Mouse (Mus musculus) stomach, postnatal 0 days (tissue): ENCODE results near the gene Lrrc9. TPM values are rescaled to one million over a fixed set of nuclear protein-coding genes. Genes with fewer than 3 reads are reported as not detected.

Experiments used
- ATAC-seq: fragments of 200-750 bp; cut with Nextera tagmentation; 2 replicates; pipeline ENCODE4 v1.8.0; 2017; ENCODE audit not compliant: low FRiP score, low TSS enrichment
- DNase-seq: peaks from one replicate; pipeline ENCODE4 v3.0.0-alpha.2; 2016; ENCODE audit warnings: low spot score
- H3K27ac ChIP-seq: fragments of 300-500 bp; sonication (generic); replicated peaks from 2 replicates; pipeline ENCODE4 v1.5.1; 2014; ENCODE audit warnings: mild to moderate bottlenecking, control low read depth
- H3K27me3 ChIP-seq: fragments of 300-500 bp; sonication (generic); 2 replicates; pipeline ENCODE4 v1.6.1; 2014; ENCODE audit warnings: low read length; ENCODE audit not compliant: control insufficient read depth, insufficient read depth
- H3K36me3 ChIP-seq: fragments of 300-500 bp; sonication (generic); 2 replicates; pipeline ENCODE4 v1.6.1; 2014; ENCODE audit warnings: low read length, mixed read lengths; ENCODE audit not compliant: control insufficient read depth, insufficient read depth
- H3K4me1 ChIP-seq: fragments of 300-500 bp; sonication (generic); replicated peaks from 2 replicates; pipeline ENCODE4 v1.6.1; 2014; ENCODE audit warnings: antibody characterized with exemption; ENCODE audit not compliant: control insufficient read depth, insufficient read depth
- H3K4me2 ChIP-seq: fragments of 300-500 bp; sonication (generic); replicated peaks from 2 replicates; pipeline ENCODE4 v1.6.1; 2014; ENCODE audit warnings: low read depth, mild to moderate bottlenecking, control low read depth, moderate library complexity
- H3K4me3 ChIP-seq: fragments of 300-500 bp; sonication (generic); 2 replicates; pipeline ENCODE4 v1.5.1; 2014; ENCODE audit warnings: low read depth, low read length, control low read depth
- H3K9ac ChIP-seq: fragments of 300-500 bp; sonication (generic); 2 replicates; pipeline ENCODE4 v1.6.1; 2014; ENCODE audit warnings: mild to moderate bottlenecking, low read length, control low read depth, mixed read lengths
- H3K9me3 ChIP-seq: fragments of 300-500 bp; sonication (generic); 2 replicates; pipeline ENCODE4 v1.6.1; 2016; ENCODE audit warnings: low read length; ENCODE audit not compliant: control insufficient read depth
- CTCF ChIP-seq: IDR thresholded peaks from 2 replicates; pipeline ENCODE4 v1.5.1; 2016; ENCODE audit warnings: antibody characterized with exemption, low read depth, mild to moderate bottlenecking, moderate library complexity
- EP300 ChIP-seq: optimal IDR thresholded peaks from 2 replicates; pipeline ENCODE3; 2016; ENCODE audit warnings: antibody characterized with exemption
- WGBS: fragments of 180-500 bp; shearing (Covaris S2); extraction: QIAGEN DNeasy Blood & Tissue Kit; methylation state at CpG from one replicate; pipeline ENCODE4 v1.1.7; 2014; 5-methylcytosine and 5-hydroxymethylcytosine counted together
- polyA plus RNA-seq: library from polyadenylated mRNA; unstranded; fragments of >200 nt; fragmentation: Nextera tagmentation; extraction: Ambion mirVana; gene quantifications from 2 replicates; pipeline ENCODE4 v1.2.1, GENCODE M21; 2015

Lrrc9 gene
- polyA plus RNA-seq, 1 experiment from 2014 or later: 0.04 TPM

- 1% methylated on average over 58 of the region's 63 CpGs for WGBS
- no peak overlapping the region for H3K27ac ChIP-seq
- peak; percentile 34 for DNase-seq
- H3K9me3 ChIP-seq: no peaks in the 10 kb centered on the region
- peak overlapping the region; percentile 43; the same call in 1 of the 2 replicates for H3K9ac ChIP-seq
- H3K4me2 ChIP-seq: peak overlapping the region; percentile 88
- TF ChIP-seq EP300: no peak
- TF ChIP-seq CTCF: no peak
- H3K4me3 ChIP-seq: peak overlapping the region; percentile 54
- no peaks in the 10 kb centered on the region for H3K4me1 ChIP-seq
- H3K36me3 ChIP-seq: no peaks in the 10 kb centered on the region
- H3K27me3 ChIP-seq: peaks cover 8% of the 10 kb centered on the region; the same call in 1 of the 2 replicates
- peak; percentile 60 for ATAC-seq
These were observed 33.4 kb upstream of the Lrrc9 start for GRCm38 (mm10) chr12:72408111-72408891.

DNA sequence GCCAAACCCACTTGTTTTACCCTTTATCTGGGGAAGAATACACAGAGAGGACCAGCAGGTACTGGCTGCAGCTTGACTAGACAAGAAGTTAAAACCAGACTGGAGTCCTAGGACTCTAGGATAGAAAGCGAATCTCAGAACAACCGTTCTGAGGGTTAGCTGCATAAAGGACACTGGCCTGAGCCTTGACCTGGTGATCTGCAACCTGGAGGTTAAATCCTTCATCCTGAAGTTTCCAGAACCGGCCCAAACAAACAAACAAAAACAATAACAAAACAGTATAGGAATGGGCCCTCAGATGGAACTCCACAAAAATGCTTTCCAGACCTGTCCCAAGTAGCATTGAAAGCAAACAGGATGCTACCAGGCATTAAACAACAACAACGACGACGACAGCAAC lies 32.7 kb upstream of the Lrrc9 start, which contains the start of gene Rtn1:
Gene Rtn1, minus strand, starts transcription at position 101 of the 400 bp plus-strand sequence.
- 37% methylated on average over 6 of the region's 6 CpGs for WGBS
- ATAC-seq: no peak
- Histone ChIP-seq H3K27me3 (peaks cover 8% of the 10 kb centered on the region; the same call in 1 of the 2 replicates), H3K27ac (no peak within 1 kb of the TSS), H3K4me3 (peak within 1 kb of the TSS; percentile 54), H3K9me3 (no peaks in the 10 kb centered on the region), H3K4me1 (no peaks in the 10 kb centered on the region), H3K9ac (peak within 1 kb of the TSS; percentile 43; the same call in 1 of the 2 replicates), H3K4me2 (peak within 1 kb of the TSS; percentile 88), H3K36me3 (no peaks in the 10 kb centered on the region)
- no peak for DNase-seq
- TF ChIP-seq CTCF (no peak), EP300 (no peak)

DNA sequence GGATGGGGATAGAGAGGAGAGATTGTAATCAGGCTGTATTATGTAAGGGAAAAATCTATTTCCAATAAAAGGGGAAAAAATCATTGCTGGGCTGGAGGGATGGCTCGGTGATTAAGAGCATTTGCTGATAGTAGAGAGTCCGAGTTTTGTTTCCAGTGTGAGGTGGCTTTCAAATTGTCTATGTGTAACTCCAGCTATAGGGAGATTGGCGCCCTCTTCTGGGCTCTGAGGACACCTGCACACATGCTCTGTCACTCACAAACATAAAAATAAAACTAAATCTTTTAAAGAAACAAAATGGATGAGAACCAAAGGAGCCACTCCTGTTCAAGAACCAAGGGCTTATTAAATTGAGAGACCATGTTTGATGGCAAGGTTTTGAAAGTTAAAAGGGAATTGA lies 23.9 kb upstream of the Lrrc9 start:
- no peak overlapping the region for H3K4me2 ChIP-seq
- 32% methylated on average over 3 of the region's 3 CpGs for WGBS
- H3K27me3 ChIP-seq: no peaks in the 10 kb centered on the region
- ATAC-seq: no peak
- no peak overlapping the region for H3K4me3 ChIP-seq
- no peak for DNase-seq
- no peak overlapping the region for H3K27ac ChIP-seq
- no peak overlapping the region for H3K9ac ChIP-seq
- no peaks in the 10 kb centered on the region for H3K9me3 ChIP-seq
- TF ChIP-seq EP300: no peak
- TF ChIP-seq CTCF: peak; percentile 63
- H3K36me3 ChIP-seq: no peaks in the 10 kb centered on the region
- no peaks in the 10 kb centered on the region for H3K4me1 ChIP-seq

DNA sequence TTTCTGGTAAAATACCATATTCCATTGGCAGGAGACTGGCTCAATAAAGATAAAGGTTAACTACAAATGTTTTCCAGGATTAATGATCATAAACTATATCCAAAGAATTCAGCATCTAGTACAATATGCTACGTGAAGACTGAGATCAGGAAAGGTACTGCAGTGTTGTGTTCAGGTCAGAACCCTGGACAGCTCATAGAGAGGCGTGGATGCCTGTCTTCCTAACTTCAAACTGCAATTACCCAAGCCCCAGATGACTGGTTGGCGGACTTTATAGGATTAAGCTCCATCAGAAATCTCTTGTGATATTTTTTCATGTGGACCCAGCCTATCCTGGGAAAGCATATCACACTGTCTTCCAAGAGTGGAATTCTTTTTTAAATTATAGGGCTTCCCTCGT lies 19.0 kb upstream of the Lrrc9 start:
- Histone ChIP-seq H3K9ac (no peak overlapping the region), H3K9me3 (no peaks in the 10 kb centered on the region), H3K27ac (no peak overlapping the region), H3K4me3 (no peak overlapping the region), H3K36me3 (no peaks in the 10 kb centered on the region), H3K27me3 (no peaks in the 10 kb centered on the region), H3K4me1 (no peaks in the 10 kb centered on the region), H3K4me2 (no peak overlapping the region)
- no peak for TF ChIP-seq EP300
- no peak for TF ChIP-seq CTCF
- no peak for ATAC-seq
- 31% methylated on average over 4 of the region's 4 CpGs for WGBS
- peak; percentile 17 for DNase-seq

GRCm38 (mm10) chr12:72427722-72428126 lies 13.9 kb upstream of the Lrrc9 start:
- H3K4me3 ChIP-seq: no peak overlapping the region
- DNase-seq (peak; percentile 77), ATAC-seq (peak; percentile 53; the same call in 1 of the 2 replicates)
- H3K4me1 ChIP-seq: no peaks in the 10 kb centered on the region
- TF ChIP-seq EP300 (no peak), CTCF (peak; percentile 87)
- H3K4me2 ChIP-seq: no peak overlapping the region
- no peaks in the 10 kb centered on the region for H3K27me3 ChIP-seq
- H3K9me3 ChIP-seq: no peaks in the 10 kb centered on the region
- H3K36me3 ChIP-seq: no peaks in the 10 kb centered on the region
- no peak overlapping the region for H3K9ac ChIP-seq
- H3K27ac ChIP-seq: no peak overlapping the region
- 16% methylated on average over 11 of the region's 11 CpGs for WGBS

DNA sequence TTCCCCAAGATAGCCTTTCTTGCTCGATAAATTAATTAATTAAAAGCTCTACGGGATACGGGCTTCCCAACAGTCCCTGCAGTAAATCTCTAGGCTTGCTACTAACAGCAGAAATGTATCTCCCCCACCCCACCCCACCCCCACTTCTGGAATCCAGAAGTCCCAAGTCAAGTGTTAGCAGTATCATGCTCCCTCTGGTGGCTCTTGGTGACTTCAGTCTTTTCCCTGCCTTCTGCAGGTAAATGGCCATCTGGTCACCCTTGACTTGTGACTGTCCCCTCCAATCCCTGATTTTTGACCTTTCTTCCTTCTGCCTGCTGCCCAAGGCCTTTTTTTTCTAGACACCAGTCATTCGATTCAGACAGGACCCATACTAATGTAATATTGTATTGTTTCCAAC lies 9.5 kb upstream of the Lrrc9 start:
- no peaks in the 10 kb centered on the region for H3K36me3 ChIP-seq
- 77% methylated on average over 4 of the region's 4 CpGs for WGBS
- H3K9me3 ChIP-seq: no peaks in the 10 kb centered on the region
- H3K27ac ChIP-seq: no peak overlapping the region
- DNase-seq: no peak
- peak; percentile 40 for TF ChIP-seq CTCF
- no peak for TF ChIP-seq EP300
- no peak overlapping the region for H3K4me2 ChIP-seq
- no peak for ATAC-seq
- no peak overlapping the region for H3K4me3 ChIP-seq
- no peaks in the 10 kb centered on the region for H3K4me1 ChIP-seq
- no peak overlapping the region for H3K9ac ChIP-seq
- no peaks in the 10 kb centered on the region for H3K27me3 ChIP-seq
